ENCODE assay signal across 8 mouse cellular contexts in the genomic region with DNA sequence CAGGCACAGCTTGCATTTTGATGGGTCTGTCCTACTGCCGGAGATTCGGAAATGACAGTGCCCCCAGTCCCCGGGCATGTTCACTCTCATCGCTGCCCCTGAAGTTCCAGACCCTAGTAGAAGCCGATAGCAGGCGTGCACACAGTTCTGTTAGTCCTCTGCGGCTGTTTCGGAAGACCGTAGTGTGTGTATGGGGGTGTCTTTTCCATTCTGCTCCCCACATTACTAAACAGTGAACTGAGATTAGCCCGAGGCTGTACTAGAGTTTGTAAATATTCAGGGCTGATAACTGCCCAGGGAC. TPM values are rescaled to one million over a fixed set of nuclear protein-coding genes. Genes with fewer than 3 reads are reported as not detected.
DNase-seq lines count a peak whose midpoint lies in the region; ATAC-seq lines count a peak whose summit lies in the region.
"Had no signal": no experiment of that assay in that cellular context is flagged by ENCODE, and none has a peak within 500 bp of the region (broad histone marks: within the 10 kb centered on the region; RNA-seq: fewer than 3 reads in every experiment).

No protein-coding gene starts in this region.

- H3K4me2 ChIP-seq in limb, embryonic 13.5 days (replicated peaks), result peak overlapping the region; percentile 98
- H3K4me2 ChIP-seq in stomach, embryonic 15.5 days, result peak overlapping the region; percentile 83

- H3K9ac ChIP-seq in limb, embryonic 13.5 days, result peak overlapping the region; percentile 87
- peak overlapping the region; percentile 92 for H3K9ac ChIP-seq in stomach, embryonic 15.5 days

- peaks cover 18% of the 10 kb centered on the region for H3K4me1 ChIP-seq in megakaryocyte, embryonic 14.5 days
- peaks cover 50% of the 10 kb centered on the region for H3K4me1 ChIP-seq in erythroblast, embryonic 14.5 days (ENCODE audit: control insufficient read depth)
- H3K4me1 ChIP-seq in limb, embryonic 13.5 days, result peaks cover 14% of the 10 kb centered on the region
- H3K4me1 ChIP-seq in stomach, embryonic 15.5 days, result peaks cover 5% of the 10 kb centered on the region; the same call in 1 of the 2 replicates

- DNase-seq in thymus, adult 18-20 months, result no peak
- no peak for DNase-seq in kidney, adult 8-10 months

- peak overlapping the region; percentile 98 for H3K4me3 ChIP-seq in megakaryocyte, embryonic 14.5 days (replicated peaks)
- peak overlapping the region; percentile 94 for H3K4me3 ChIP-seq in erythroblast, embryonic 14.5 days (replicated peaks)
- H3K4me3 ChIP-seq in limb, embryonic 13.5 days, result peak overlapping the region; percentile 99
- peak overlapping the region; percentile 100 for H3K4me3 ChIP-seq in stomach, embryonic 15.5 days (replicated peaks)

- H3K36me3 ChIP-seq in megakaryocyte, embryonic 14.5 days (replicated peaks; ENCODE audit: low read length), result peaks cover 49% of the 10 kb centered on the region
- H3K36me3 ChIP-seq in erythroblast, embryonic 14.5 days (ENCODE audit: control insufficient read depth), result peaks cover 99% of the 10 kb centered on the region
- H3K36me3 ChIP-seq in limb, embryonic 13.5 days, result peaks cover 30% of the 10 kb centered on the region
- peaks cover 15% of the 10 kb centered on the region; the same call in 1 of the 2 replicates for H3K36me3 ChIP-seq in stomach, embryonic 15.5 days

- H3K27me3 ChIP-seq in megakaryocyte, embryonic 14.5 days (replicated peaks), result no peaks in the 10 kb centered on the region
- no peaks in the 10 kb centered on the region for H3K27me3 ChIP-seq in erythroblast, embryonic 14.5 days (ENCODE audit: control insufficient read depth)
- no peaks in the 10 kb centered on the region for H3K27me3 ChIP-seq in limb, embryonic 13.5 days
- H3K27me3 ChIP-seq in stomach, embryonic 15.5 days (replicated peaks), result no peaks in the 10 kb centered on the region

- H3K27ac ChIP-seq in limb, embryonic 13.5 days, result peak overlapping the region; percentile 74
- peak overlapping the region; percentile 93 for H3K27ac ChIP-seq in stomach, embryonic 15.5 days

- no peak for ATAC-seq in megakaryocyte, adult 5-6 weeks (ENCODE audit: poor library complexity, severe bottlenecking)
- ATAC-seq in limb, embryonic 13.5 days (ENCODE audit: low FRiP score, low read depth), result peak; percentile 46; the same call in 1 of the 2 replicates
- no peak for ATAC-seq in stomach, embryonic 15.5 days (ENCODE audit: insufficient read depth, low FRiP score, low read depth)

- WGBS in limb, embryonic 13.5 days, result 6% methylated on average over 10 of the region's 10 CpGs
- WGBS in stomach, embryonic 15.5 days, result 1% methylated on average over 10 of the region's 10 CpGs

- no peaks in the 10 kb centered on the region for H3K9me3 ChIP-seq in megakaryocyte, embryonic 14.5 days
- no peaks in the 10 kb centered on the region for H3K9me3 ChIP-seq in erythroblast, embryonic 14.5 days (ENCODE audit: control insufficient read depth, low read length)
- no peaks in the 10 kb centered on the region for H3K9me3 ChIP-seq in limb, embryonic 13.5 days
- H3K9me3 ChIP-seq in stomach, embryonic 15.5 days, result no peaks in the 10 kb centered on the region

RNA-seq across cellular contexts. Expression of gene Nup133, which starts 0.6 kb away (rescaled TPM):
- 2.9 and 8.7 TPM in 2 replicates for polyA plus RNA-seq in megakaryocyte, embryonic 14.5 days (2012; ENCODE audit: insufficient read depth, low replicate concordance)
- total RNA-seq in megakaryocyte, adult 5-6 weeks (2015), result 10.9 and 15.0 TPM in 2 replicates
- 15.3 and 17.4 TPM in 2 replicates for total RNA-seq in megakaryocyte, adult 5-6 weeks (2017)
- 0.49 and 0.92 TPM in 2 replicates for polyA plus RNA-seq in erythroblast, embryonic 14.5 days (2012)
- polyA plus RNA-seq in limb, embryonic 13.5 days (2015; fragmentation: Nextera tagmentation; extraction: Ambion mirVana), result 36.3 and 36.5 TPM in 2 replicates
- polyA plus RNA-seq in stomach, embryonic 15.5 days (2015; fragmentation: Nextera tagmentation; extraction: Ambion mirVana), result 23.3 and 32.8 TPM in 2 replicates

RNA-seq across cellular contexts. Expression of gene Abcb10, which starts 33.3 kb away (rescaled TPM):
- 1.0 and 2.7 TPM in 2 replicates for polyA plus RNA-seq in megakaryocyte, embryonic 14.5 days (2012; ENCODE audit: insufficient read depth, low replicate concordance)
- total RNA-seq in megakaryocyte, adult 5-6 weeks (2015), result 5.0 and 7.5 TPM in 2 replicates
- total RNA-seq in megakaryocyte, adult 5-6 weeks (2017), result 8.5 and 9.0 TPM in 2 replicates
- polyA plus RNA-seq in erythroblast, embryonic 14.5 days (2012), result 12.9 and 15.2 TPM in 2 replicates
- polyA plus RNA-seq in limb, embryonic 13.5 days (2015; fragmentation: Nextera tagmentation; extraction: Ambion mirVana), result 17.0 TPM in 2 replicates
- polyA plus RNA-seq in stomach, embryonic 15.5 days (2015; fragmentation: Nextera tagmentation; extraction: Ambion mirVana), result 24.9 and 30.6 TPM in 2 replicates

RNA-seq across cellular contexts. Expression of gene Acta1, which starts 55.1 kb away (rescaled TPM):
- 0.45 TPM in 1 of 2 replicates, not detected in the other for polyA plus RNA-seq in megakaryocyte, embryonic 14.5 days (2012; ENCODE audit: insufficient read depth, low replicate concordance)
- total RNA-seq in megakaryocyte, adult 5-6 weeks (2015), result not detected in 2 replicates
- total RNA-seq in megakaryocyte, adult 5-6 weeks (2017), result not detected in 2 replicates
- polyA plus RNA-seq in erythroblast, embryonic 14.5 days (2012), result 0.29 and 0.44 TPM in 2 replicates
- polyA plus RNA-seq in limb, embryonic 13.5 days (2015; fragmentation: Nextera tagmentation; extraction: Ambion mirVana), result 396 and 411 TPM in 2 replicates
- 18.7 and 47.9 TPM in 2 replicates for polyA plus RNA-seq in stomach, embryonic 15.5 days (2015; fragmentation: Nextera tagmentation; extraction: Ambion mirVana)
- total RNA-seq: neutrophil, adult 5-6 weeks had no signal
